Mouse (Mus musculus): Measurements from ENCODE around the gene Crim1. TPM values are rescaled to one million over a fixed set of nuclear protein-coding genes. Genes with fewer than 3 reads are reported as not detected.

Gene Crim1
- total RNA-seq, 2 experiments from 2014 or later: 37.5 to 46.3 TPM

GRCm38 (mm10) chr17:78199231-78199625, 820 bp upstream of the Crim1 start:
- peak overlapping the region; percentile 99 for H3K27ac ChIP-seq
- intact Hi-C loops (cut with DNase I): loop anchor here (5.0 kb wide), 2 partner anchors 163 to 238 kb away; no protein-coding TSS in a partner anchor
- no peak for TF ChIP-seq CTCF (IDR thresholded peaks at IDR 0.05)
- H3K4me3 ChIP-seq: peak overlapping the region; percentile 97
- no peak for DNase-seq

GRCm38 (mm10) chr17:78200561-78201220, 643 bp downstream of the Crim1 start:
- DNase-seq: peak; percentile 70
- Histone ChIP-seq H3K4me3 (peak overlapping the region; percentile 97), H3K27ac (peak overlapping the region; percentile 99)
- no peak for TF ChIP-seq CTCF (IDR thresholded peaks at IDR 0.05)
- intact Hi-C loops (cut with DNase I): loop anchor here (1.0 to 2.0 kb wide), 2 partner anchors 92 to 251 kb away; no protein-coding TSS in a partner anchor

- peak; percentile 67 for DNase-seq
- H3K4me3 ChIP-seq: peak overlapping the region; percentile 97
- TF ChIP-seq CTCF (IDR thresholded peaks at IDR 0.05): no peak
- peak overlapping the region; percentile 99 for H3K27ac ChIP-seq
- intact Hi-C loops (cut with DNase I): loop anchor here (1.0 to 2.0 kb wide), 2 partner anchors 91 to 250 kb away; no protein-coding TSS in a partner anchor
Measured at GRCm38 (mm10) chr17:78201221-78202058, 1.4 kb downstream of the Crim1 start.

- peak overlapping the region; percentile 31; the same call in 1 of the 2 replicates for H3K27ac ChIP-seq
- peak overlapping the region; percentile 97 for H3K4me3 ChIP-seq
- intact Hi-C loops (cut with DNase I): no loop called here
- peak; percentile 35; the same call in 1 of the 2 replicates for TF ChIP-seq CTCF (IDR thresholded peaks at IDR 0.05)
- DNase-seq: no peak
Measured at GRCm38 (mm10) chr17:78202221-78202620, 2.2 kb downstream of the Crim1 start.

GRCm38 (mm10) chr17:78202756-78203155, 2.7 kb downstream of the Crim1 start:
- intact Hi-C loops (cut with DNase I): no loop called here
- no peak for TF ChIP-seq CTCF (IDR thresholded peaks at IDR 0.05)
- no peak for DNase-seq
- peak overlapping the region; percentile 31; the same call in 1 of the 2 replicates for H3K27ac ChIP-seq
- H3K4me3 ChIP-seq: peak overlapping the region; percentile 97

- Histone ChIP-seq H3K4me3 (peak overlapping the region; percentile 97; the same call in 1 of the 2 replicates), H3K27ac (no peak overlapping the region)
- DNase-seq: no peak
- intact Hi-C loops (cut with DNase I): no loop called here
- TF ChIP-seq CTCF (IDR thresholded peaks at IDR 0.05): peak; percentile 45
Measured at GRCm38 (mm10) chr17:78203478-78203877, 3.4 kb downstream of the Crim1 start.

- Histone ChIP-seq H3K4me3 (no peak overlapping the region), H3K27ac (peak overlapping the region; percentile 16; the same call in 1 of the 2 replicates)
- DNase-seq: no peak
- intact Hi-C loops (cut with DNase I): no loop called here
- no peak for TF ChIP-seq CTCF (IDR thresholded peaks at IDR 0.05)
Measured at GRCm38 (mm10) chr17:78206421-78206820, 6.4 kb downstream of the Crim1 start.

GRCm38 (mm10) chr17:78207246-78207645, 7.2 kb downstream of the Crim1 start:
- Histone ChIP-seq H3K27ac (peak overlapping the region; percentile 24; the same call in 1 of the 2 replicates), H3K4me3 (no peak overlapping the region)
- TF ChIP-seq CTCF (IDR thresholded peaks at IDR 0.05): no peak
- no peak for DNase-seq
- intact Hi-C loops (cut with DNase I): no loop called here

GRCm38 (mm10) chr17:78208805-78209204, 8.8 kb downstream of the Crim1 start:
- no peak for DNase-seq
- H3K4me3 ChIP-seq: no peak overlapping the region
- intact Hi-C loops (cut with DNase I): no loop called here
- TF ChIP-seq CTCF (IDR thresholded peaks at IDR 0.05): no peak
- H3K27ac ChIP-seq: peak overlapping the region; percentile 54

- no peak overlapping the region for H3K4me3 ChIP-seq
- TF ChIP-seq CTCF (IDR thresholded peaks at IDR 0.05): no peak
- DNase-seq: no peak
- intact Hi-C loops (cut with DNase I): loop anchor here (5.0 kb wide), 2 partner anchors 38 to 228 kb away; no protein-coding TSS in a partner anchor
- H3K27ac ChIP-seq: peak overlapping the region; percentile 54
Measured at GRCm38 (mm10) chr17:78209646-78210045, 9.6 kb downstream of the Crim1 start.

GRCm38 (mm10) chr17:78211881-78212280, 11.8 kb downstream of the Crim1 start:
- intact Hi-C loops (cut with DNase I): loop anchor here (5.0 kb wide), 2 partner anchors 35 to 225 kb away; no protein-coding TSS in a partner anchor

GRCm38 (mm10) chr17:78213128-78213527, 13.1 kb downstream of the Crim1 start:
- intact Hi-C loops (cut with DNase I): loop anchor here (5.0 kb wide), 2 partner anchors 34 to 224 kb away; no protein-coding TSS in a partner anchor

More at GRCm38 (mm10) chr17:78211881-78212280, 11.8 kb downstream of the Crim1 start:
- Histone ChIP-seq H3K27ac (peak overlapping the region; percentile 71), H3K4me3 (no peak overlapping the region; the same call in 1 of the 2 replicates)
- no peak for DNase-seq
- TF ChIP-seq CTCF (IDR thresholded peaks at IDR 0.05): no peak

More at GRCm38 (mm10) chr17:78213128-78213527, 13.1 kb downstream of the Crim1 start:
- Histone ChIP-seq H3K4me3 (peak overlapping the region; percentile 30), H3K27ac (peak overlapping the region; percentile 71)
- no peak for TF ChIP-seq CTCF (IDR thresholded peaks at IDR 0.05)
- DNase-seq: no peak
